Mouse (Mus musculus) midbrain, postnatal 0 days (tissue): ENCODE measurements at regions not wholly inside any gene's neighbourhood (a gene's known extent, or its start where the extent isn't known, plus 50 kb on each side); places are given as distances from the start of the nearest gene placed in this dataset.

Experiments used
- ATAC-seq: fragments of 200-750 bp; cut with Nextera tagmentation; 2 replicates; pipeline ENCODE4 v1.8.0; 2017; ENCODE audit warnings: moderate number of reproducible peaks, mild to moderate bottlenecking, moderate TSS enrichment, moderate library complexity; ENCODE audit not compliant: low FRiP score
- DNase-seq: peaks from one replicate; pipeline ENCODE4 v3.0.0-alpha.2; 2015; ENCODE audit warnings: low spot score
- H3K27ac ChIP-seq: fragments of 300-500 bp; sonication (generic); 2 replicates; pipeline ENCODE4 v1.5.1; 2014; ENCODE audit warnings: low read depth, mild to moderate bottlenecking, low read length, mixed read lengths
- H3K27me3 ChIP-seq: fragments of 300-500 bp; sonication (generic); 2 replicates; pipeline ENCODE4 v1.6.1; 2014; ENCODE audit warnings: low read length, control low read depth, mixed read lengths; ENCODE audit not compliant: insufficient read depth
- H3K36me3 ChIP-seq: fragments of 300-500 bp; sonication (generic); 2 replicates; pipeline ENCODE4 v1.6.1; 2014; ENCODE audit warnings: low read length, control low read depth, mixed read lengths; ENCODE audit not compliant: insufficient read depth
- H3K4me1 ChIP-seq: fragments of 300-500 bp; sonication (generic); 2 replicates; pipeline ENCODE4 v1.6.1; 2014; ENCODE audit warnings: mild to moderate bottlenecking, control low read depth, antibody characterized with exemption, low read length, mixed read lengths; ENCODE audit not compliant: insufficient read depth
- H3K4me2 ChIP-seq: fragments of 300-500 bp; sonication (generic); 2 replicates; pipeline ENCODE4 v1.6.1; 2014; ENCODE audit warnings: low read depth, mild to moderate bottlenecking, low read length, mixed read lengths; ENCODE audit not compliant: poor library complexity, severe bottlenecking
- H3K4me3 ChIP-seq: fragments of 300-500 bp; sonication (generic); 2 replicates; pipeline ENCODE4 v1.5.1; 2014; ENCODE audit warnings: low read depth, mild to moderate bottlenecking, low read length, moderate library complexity
- H3K9ac ChIP-seq: fragments of 300-500 bp; sonication (generic); replicated peaks from 2 replicates; pipeline ENCODE4 v1.6.1; 2014; ENCODE audit warnings: mild to moderate bottlenecking, low read length, moderate library complexity, mixed read lengths; ENCODE audit not compliant: poor library complexity, severe bottlenecking
- H3K9me3 ChIP-seq: fragments of 300-500 bp; sonication (generic); 2 replicates; pipeline ENCODE4 v1.6.1; 2016; ENCODE audit warnings: low read length, control low read depth
- CTCF ChIP-seq: IDR thresholded peaks from 2 replicates; pipeline ENCODE4 v1.5.1; 2016; ENCODE audit warnings: antibody characterized with exemption, mild to moderate bottlenecking
- WGBS: fragments of 180-500 bp; shearing (Covaris S2); extraction: QIAGEN DNeasy Blood & Tissue Kit; methylation state at CpG from one replicate; pipeline ENCODE4 v1.1.7; 2014; 5-methylcytosine and 5-hydroxymethylcytosine counted together

GRCm38 (mm10) chr13:52283456-52283855 is 247.6 kb downstream of the Diras2 start:
- no peak for ATAC-seq
- H3K27me3 ChIP-seq, result no peaks in the 10 kb centered on the region
- no peaks in the 10 kb centered on the region for H3K4me1 ChIP-seq
- no peaks in the 10 kb centered on the region for H3K9me3 ChIP-seq
- H3K27ac ChIP-seq, result no peak overlapping the region
- H3K9ac ChIP-seq, result no peak overlapping the region
- H3K4me3 ChIP-seq, result no peak overlapping the region
- no peak for DNase-seq
- no peaks in the 10 kb centered on the region for H3K36me3 ChIP-seq
- 84% methylated on average over 11 of the region's 11 CpGs for WGBS
- no peak overlapping the region for H3K4me2 ChIP-seq
- TF ChIP-seq CTCF, result no peak

GRCm38 (mm10) chr13:52284026-52284801 is 246.9 kb downstream of the Diras2 start:
- H3K9ac ChIP-seq, result no peak overlapping the region
- TF ChIP-seq CTCF, result no peak
- ATAC-seq (no peak), DNase-seq (no peak)
- H3K4me3 ChIP-seq, result no peak overlapping the region
- 85% methylated on average over 12 of the region's 12 CpGs for WGBS
- no peaks in the 10 kb centered on the region for H3K4me1 ChIP-seq
- no peaks in the 10 kb centered on the region for H3K9me3 ChIP-seq
- no peak overlapping the region for H3K4me2 ChIP-seq
- no peaks in the 10 kb centered on the region for H3K27me3 ChIP-seq
- H3K27ac ChIP-seq, result no peak overlapping the region
- H3K36me3 ChIP-seq, result no peaks in the 10 kb centered on the region

GRCm38 (mm10) chr13:52288400-52288799 is 242.7 kb downstream of the Diras2 start:
- Histone ChIP-seq H3K9ac (no peak overlapping the region), H3K27me3 (no peaks in the 10 kb centered on the region), H3K27ac (no peak overlapping the region), H3K4me3 (no peak overlapping the region), H3K36me3 (no peaks in the 10 kb centered on the region), H3K9me3 (no peaks in the 10 kb centered on the region), H3K4me2 (no peak overlapping the region), H3K4me1 (no peaks in the 10 kb centered on the region)
- DNase-seq (peak; percentile 56), ATAC-seq (no peak)
- no peak for TF ChIP-seq CTCF
- WGBS, result 55% methylated on average over 6 of the region's 6 CpGs

- 95% methylated on average over 15 of the region's 15 CpGs for WGBS
Measured at GRCm38 (mm10) chr13:52295847-52296246, 235.2 kb downstream of the Diras2 start.

GRCm38 (mm10) chr13:52296541-52297276 is 234.4 kb downstream of the Diras2 start:
- H3K9ac ChIP-seq, result no peak overlapping the region
- no peak overlapping the region; the same call in 1 of the 2 replicates for H3K4me2 ChIP-seq
- DNase-seq, result no peak
- no peak overlapping the region for H3K4me3 ChIP-seq
- WGBS, result 69% methylated on average over 9 of the region's 9 CpGs
- H3K36me3 ChIP-seq, result no peaks in the 10 kb centered on the region
- no peak for ATAC-seq
- peak; percentile 25 for TF ChIP-seq CTCF
- no peaks in the 10 kb centered on the region for H3K27me3 ChIP-seq
- no peaks in the 10 kb centered on the region for H3K4me1 ChIP-seq
- H3K27ac ChIP-seq, result no peak overlapping the region
- no peaks in the 10 kb centered on the region for H3K9me3 ChIP-seq

More at GRCm38 (mm10) chr13:52295847-52296246, 235.2 kb downstream of the Diras2 start:
- no peak overlapping the region for H3K4me3 ChIP-seq
- H3K36me3 ChIP-seq, result no peaks in the 10 kb centered on the region
- no peaks in the 10 kb centered on the region for H3K4me1 ChIP-seq
- no peak for ATAC-seq
- no peak overlapping the region for H3K4me2 ChIP-seq
- H3K9ac ChIP-seq, result no peak overlapping the region
- DNase-seq, result no peak
- no peaks in the 10 kb centered on the region for H3K9me3 ChIP-seq
- H3K27ac ChIP-seq, result no peak overlapping the region
- no peaks in the 10 kb centered on the region for H3K27me3 ChIP-seq
- no peak for TF ChIP-seq CTCF

- no peak for ATAC-seq
- WGBS, result 22% methylated on average over 7 of the region's 7 CpGs
- Histone ChIP-seq H3K9ac (no peak overlapping the region), H3K27ac (no peak overlapping the region), H3K36me3 (no peaks in the 10 kb centered on the region), H3K27me3 (no peaks in the 10 kb centered on the region), H3K4me2 (no peak overlapping the region; the same call in 1 of the 2 replicates), H3K4me3 (no peak overlapping the region), H3K4me1 (no peaks in the 10 kb centered on the region), H3K9me3 (no peaks in the 10 kb centered on the region)
- no peak for TF ChIP-seq CTCF
- DNase-seq, result no peak
Measured at GRCm38 (mm10) chr13:52297277-52297623, 233.8 kb downstream of the Diras2 start.
